Mouse (Mus musculus) stomach, embryonic 15.5 days (tissue): ENCODE measurements at regions not wholly inside any gene's neighbourhood (a gene's known extent, or its start where the extent isn't known, plus 50 kb on each side); places are given as distances from the start of the nearest gene placed in this dataset.
A peak's percentile ranks its signal among the peaks of the same experiment; 100 is the strongest.
"Not testable (repeated sequence)": the region's sequence is repeated elsewhere in the genome, so short reads cannot be mapped to it uniquely, and the experiment has no call there.

Experiments used
- ATAC-seq: fragments of 200-750 bp; cut with Nextera tagmentation; 2 replicates; pipeline ENCODE4 v1.8.0; 2017; ENCODE audit warnings: low read depth, moderate number of reproducible peaks, moderate TSS enrichment; ENCODE audit not compliant: insufficient read depth, low FRiP score
- H3K27ac ChIP-seq: fragments of 300-500 bp; sonication (generic); 2 replicates; pipeline ENCODE4 v1.5.1; 2015; ENCODE audit warnings: mild to moderate bottlenecking, inconsistent platforms
- H3K27me3 ChIP-seq: fragments of 300-500 bp; sonication (generic); replicated peaks from 2 replicates; pipeline ENCODE4 v1.6.1; 2015; ENCODE audit warnings: inconsistent platforms
- H3K36me3 ChIP-seq: fragments of 300-500 bp; sonication (generic); 2 replicates; pipeline ENCODE4 v1.6.1; 2015; ENCODE audit warnings: inconsistent platforms
- H3K4me1 ChIP-seq: fragments of 300-500 bp; sonication (generic); 2 replicates; pipeline ENCODE4 v1.6.1; 2015; ENCODE audit warnings: inconsistent platforms
- H3K4me2 ChIP-seq: fragments of 300-500 bp; sonication (generic); 2 replicates; pipeline ENCODE4 v1.6.1; 2015; ENCODE audit warnings: mild to moderate bottlenecking, inconsistent platforms
- H3K4me3 ChIP-seq: fragments of 300-500 bp; sonication (generic); replicated peaks from 2 replicates; pipeline ENCODE4 v1.5.1; 2015; ENCODE audit warnings: inconsistent platforms
- H3K9ac ChIP-seq: fragments of 300-500 bp; sonication (generic); 2 replicates; pipeline ENCODE4 v1.6.1; 2015; ENCODE audit warnings: inconsistent platforms
- H3K9me3 ChIP-seq: fragments of 300-500 bp; sonication (generic); 2 replicates; pipeline ENCODE4 v1.6.1; 2016; ENCODE audit warnings: inconsistent platforms
- WGBS: fragments of 180-500 bp; shearing (Covaris S2); methylation state at CpG from one replicate; pipeline ENCODE4 v1.1.7; 2015; 5-methylcytosine and 5-hydroxymethylcytosine counted together

DNA sequence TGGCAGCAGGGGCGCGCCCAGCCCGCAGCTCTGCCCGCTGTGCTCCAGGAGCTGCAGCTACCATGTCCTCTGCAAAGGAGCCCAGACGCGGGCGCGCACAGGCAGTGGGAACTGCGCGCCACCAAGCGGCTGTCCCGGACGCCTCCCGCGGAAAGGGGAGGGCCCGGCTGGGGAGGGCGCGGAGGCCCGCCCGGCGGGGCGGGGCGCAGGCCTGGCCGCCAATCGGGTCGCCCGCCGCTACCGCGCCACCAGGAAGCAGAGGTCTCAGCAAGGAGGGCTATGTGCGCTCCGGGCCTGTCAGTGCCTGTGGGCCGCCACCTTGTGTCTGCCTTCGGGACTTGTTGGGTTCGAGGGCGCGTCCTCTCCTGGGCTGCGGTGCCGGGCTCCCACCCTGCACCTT is 367.0 kb upstream of the Ywhaq start:
- H3K4me2 ChIP-seq = peak overlapping the region; percentile 55
- not testable (repeated sequence) for H3K36me3 ChIP-seq, H3K27ac ChIP-seq, H3K9ac ChIP-seq, H3K27me3 ChIP-seq, H3K9me3 ChIP-seq, H3K4me1 ChIP-seq
- ATAC-seq = peak; percentile 75; the same call in 1 of the 2 replicates
- under 1% methylated on average over 31 of the region's 39 CpGs for WGBS
- H3K4me3 ChIP-seq = peak overlapping the region; percentile 47

DNA sequence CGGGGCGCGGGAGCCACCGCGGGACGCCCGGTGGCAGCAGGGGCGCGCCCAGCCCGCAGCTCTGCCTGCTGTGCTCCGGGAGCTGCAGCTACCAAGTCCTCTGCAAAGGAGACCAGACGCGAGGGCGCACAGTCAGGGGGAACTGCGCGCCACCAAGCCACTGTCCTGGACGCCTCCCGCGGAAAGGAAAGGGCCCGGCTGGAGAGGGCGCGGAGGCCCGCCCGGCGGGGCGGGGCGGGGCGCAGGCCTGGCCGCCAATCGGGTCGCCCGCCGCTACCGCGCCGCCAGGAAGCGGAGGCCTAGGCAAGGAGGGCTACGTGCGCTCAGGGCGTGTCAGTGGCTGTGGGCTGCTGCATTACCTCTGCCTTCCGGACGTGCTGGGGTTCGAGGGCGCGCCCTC is 361.3 kb upstream of the Ywhaq start:
- 3% methylated on average over 26 of the region's 45 CpGs for WGBS
- peak overlapping the region; percentile 37 for H3K4me2 ChIP-seq
- H3K9ac ChIP-seq, H3K36me3 ChIP-seq, H3K9me3 ChIP-seq, H3K27ac ChIP-seq, H3K27me3 ChIP-seq, ATAC-seq, H3K4me1 ChIP-seq: not testable (repeated sequence)
- peak overlapping the region; percentile 28 for H3K4me3 ChIP-seq

DNA sequence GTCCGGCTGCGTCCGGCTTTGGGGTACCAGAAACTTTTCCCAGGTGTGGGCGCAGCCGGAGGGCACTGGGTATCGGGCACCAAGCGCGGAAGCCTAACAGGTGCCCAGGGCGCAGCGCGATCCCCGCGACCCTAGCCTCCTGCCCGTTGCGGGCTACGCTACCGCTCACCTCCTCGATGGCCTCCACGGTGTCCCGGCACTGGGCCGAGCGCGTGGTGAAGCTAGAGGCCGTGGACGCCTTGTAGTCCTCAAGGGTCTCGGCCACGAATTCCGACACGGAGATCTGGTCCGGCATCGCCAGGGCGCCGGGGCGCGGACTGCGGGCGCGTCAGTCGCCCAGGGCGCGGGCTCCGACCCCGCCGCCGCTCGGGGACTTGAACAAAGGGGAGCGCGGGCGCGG is 360.9 kb upstream of the Ywhaq start:
- H3K9me3 ChIP-seq, H3K4me1 ChIP-seq, H3K9ac ChIP-seq, ATAC-seq, H3K36me3 ChIP-seq, H3K27ac ChIP-seq, H3K27me3 ChIP-seq: not testable (repeated sequence)
- peak overlapping the region; percentile 37 for H3K4me2 ChIP-seq
- H3K4me3 ChIP-seq = peak overlapping the region; percentile 28
- WGBS = 25% methylated on average over 50 of the region's 50 CpGs

DNA sequence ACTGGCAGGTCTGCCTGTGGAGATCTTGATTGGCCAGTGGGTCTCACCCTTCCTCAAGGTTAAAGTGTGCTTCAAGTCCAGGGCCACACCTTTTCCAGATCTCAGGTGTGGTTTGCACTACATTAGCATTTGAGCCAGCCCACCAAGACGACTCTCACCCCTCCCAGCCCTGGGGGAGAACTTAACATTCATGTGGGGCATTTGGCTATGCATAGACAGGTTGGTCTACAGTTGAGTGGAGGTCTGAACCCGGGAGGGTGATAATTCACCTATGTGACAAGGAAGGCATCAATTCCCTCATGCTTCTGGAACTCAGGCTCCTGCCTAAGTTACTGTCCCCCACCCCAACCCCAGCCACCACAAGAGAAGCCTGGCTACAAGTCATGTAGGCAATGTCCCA is 350.3 kb upstream of the Ywhaq start:
- not testable (repeated sequence) for H3K4me2 ChIP-seq
- 70% methylated on average over 2 of the region's 2 CpGs for WGBS

More for the DNA sequence above, 350.3 kb upstream of the Ywhaq start:
- H3K9ac ChIP-seq, H3K4me1 ChIP-seq, ATAC-seq, H3K27ac ChIP-seq, H3K9me3 ChIP-seq, H3K27me3 ChIP-seq, H3K36me3 ChIP-seq, H3K4me3 ChIP-seq: not testable (repeated sequence)
